Mouse (Mus musculus) neutrophil, adult 83 days (primary cell): ENCODE data around the gene Ccdc43. TPM values are rescaled to one million over a fixed set of nuclear protein-coding genes. Genes with fewer than 3 reads are reported as not detected.

ENCODE experiments used
- total RNA-seq, 2 experiments: library from RNA; stranded (reverse); gene quantifications; one replicate each; pipeline ENCODE4 v1.2.4; 2023

Gene Ccdc43
- 1 to 10 TPM; 9.0 to 9.9 TPM for total RNA-seq

DNA sequence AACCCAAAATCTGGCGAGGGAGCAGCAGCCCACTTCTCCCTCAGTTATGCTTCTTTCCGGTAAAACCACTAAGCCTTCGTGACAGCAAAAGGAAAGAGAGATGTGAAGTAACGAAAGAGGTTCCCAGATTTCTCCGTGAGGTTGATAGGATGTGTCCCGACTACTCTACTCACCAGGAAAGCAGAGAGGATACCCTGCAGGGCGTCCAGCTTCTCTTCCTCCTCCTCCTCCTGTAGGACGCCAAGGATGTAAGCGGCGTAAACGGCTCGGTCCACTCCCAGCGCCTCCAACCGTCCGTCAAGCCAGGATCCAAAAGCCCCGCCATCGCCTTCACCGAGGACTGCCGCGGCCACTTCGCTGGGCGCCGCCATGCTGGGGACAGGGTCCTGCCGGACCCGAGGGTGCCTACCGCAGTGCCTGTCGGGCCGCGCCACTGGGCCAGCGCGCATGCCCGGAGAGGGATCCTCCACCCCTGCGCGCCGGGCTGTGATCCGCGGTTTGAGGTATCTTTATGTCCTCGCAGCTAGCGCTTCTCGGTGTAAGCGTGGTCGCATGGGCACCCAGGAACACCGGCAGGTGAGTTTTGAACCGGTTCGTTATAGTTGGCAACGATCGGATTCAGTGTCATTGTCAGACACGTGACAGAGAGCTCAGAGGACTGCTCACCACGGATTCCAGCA lies at the start of gene Ccdc43:
Gene Ccdc43 (minus strand): TSS at position 445 of the 680 bp plus-strand sequence.

DNA sequence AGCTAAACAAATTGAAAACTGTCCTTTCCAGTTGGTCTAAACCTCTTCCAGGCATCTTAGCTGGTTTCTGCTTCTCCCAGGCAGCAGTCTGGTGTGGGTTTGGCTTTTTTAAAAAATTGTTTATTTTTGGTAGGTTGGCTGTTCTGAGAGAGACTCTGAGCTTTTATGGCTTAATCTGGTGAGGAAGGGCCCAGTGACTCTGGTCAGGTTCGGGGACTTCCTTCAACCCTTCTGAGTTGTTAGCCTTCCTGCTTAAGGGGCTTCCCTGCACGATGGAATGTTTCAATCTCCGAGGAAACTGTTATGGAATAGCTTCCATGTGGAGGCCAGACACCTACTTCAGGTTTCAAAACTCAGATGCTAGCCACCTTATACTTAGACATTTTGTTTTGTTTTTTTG lies 34.2 kb downstream of the Ccdc43 start, which contains the start of gene Meioc:
Gene Meioc (plus strand): TSS at position 301 of the 400 bp plus-strand sequence.

Other genes with a start within 250 kb of the Ccdc43 start
- gene Itga2b, start 227.7 kb downstream of the Ccdc43 start, total RNA-seq, result 10 to 100 TPM; 12.1 to 14.4 TPM
- 10 to 100 TPM; 30.4 to 33.3 TPM for gene Gpatch8, start 141.4 kb downstream of the Ccdc43 start, total RNA-seq
- not detected for gene Gm11627, start 118.3 kb downstream of the Ccdc43 start, total RNA-seq
- gene Fzd2, start 93.4 kb downstream of the Ccdc43 start, total RNA-seq, result not detected
- gene Meioc, start 34.1 kb downstream of the Ccdc43 start, total RNA-seq, result not detected
- gene Adam11, start 63.7 kb upstream of the Ccdc43 start, total RNA-seq, result under 1 TPM; 0.70 to 0.86 TPM
- not detected for gene Gjc1, start 121.9 kb upstream of the Ccdc43 start, total RNA-seq
- not detected for gene Higd1b, start 138.1 kb upstream of the Ccdc43 start, total RNA-seq
- 10 to 100 TPM; 64.6 to 70.3 TPM for gene Eftud2, start 183.2 kb upstream of the Ccdc43 start, total RNA-seq
- gene Ccdc103, start 183.4 kb upstream of the Ccdc43 start, total RNA-seq, result not detected
- gene Fam187a, start 187.4 kb upstream of the Ccdc43 start, total RNA-seq, result not detected
- 1 to 10 TPM; 1.8 to 2.8 TPM for gene Gfap, start 203.1 kb upstream of the Ccdc43 start, total RNA-seq
- 10 to 100 TPM; 31.3 to 41.0 TPM for gene Kif18b, start 227.3 kb upstream of the Ccdc43 start, total RNA-seq
- gene C1ql1, start 248.9 kb upstream of the Ccdc43 start, total RNA-seq, result not detected